Mouse (Mus musculus) forelimb bud, embryonic 11.5 days (tissue): Measurements from ENCODE around the gene Olfr878.

Experiments used
- DNase-seq: peaks from one replicate; pipeline ENCODE4 v3.0.0-alpha.2; 2012; ENCODE audit warnings: low read depth, low spot score

Olfr878 gene

GRCm38 (mm10) chr9:37917540-37917939 lies at the start of gene Olfr878:
Gene Olfr878, plus strand, starts transcription at chr9:37917840.
- no peak for DNase-seq

GRCm38 (mm10) chr9:37870246-37870645 lies 47.4 kb upstream of the Olfr878 start:
- DNase-seq = no peak

- DNase-seq = no peak
Measured at GRCm38 (mm10) chr9:37871097-37871496, 46.5 kb upstream of the Olfr878 start.

- DNase-seq = no peak
Measured at GRCm38 (mm10) chr9:37871536-37871935, 46.1 kb upstream of the Olfr878 start.

- no peak for DNase-seq
Measured at GRCm38 (mm10) chr9:37890960-37891359, 26.7 kb upstream of the Olfr878 start.

- no peak for DNase-seq
Measured at GRCm38 (mm10) chr9:37896661-37897060, 21.0 kb upstream of the Olfr878 start, which contains the start of gene Olfr145. Gene Olfr145, plus strand, starts transcription at chr9:37896724.

GRCm38 (mm10) chr9:37905555-37905954 lies 12.1 kb upstream of the Olfr878 start:
- DNase-seq = no peak

GRCm38 (mm10) chr9:37918018-37918417 lies 378 bp downstream of the Olfr878 start:
- DNase-seq = no peak

- no peak for DNase-seq
Measured at GRCm38 (mm10) chr9:37924194-37924593, 6.6 kb downstream of the Olfr878 start.

- DNase-seq = no peak
Measured at GRCm38 (mm10) chr9:37925445-37925844, 7.8 kb downstream of the Olfr878 start.

- DNase-seq = no peak
Measured at GRCm38 (mm10) chr9:37926019-37927013, 8.7 kb downstream of the Olfr878 start.

GRCm38 (mm10) chr9:37932519-37932918 lies 14.9 kb downstream of the Olfr878 start:
- peak; percentile 72 for DNase-seq

GRCm38 (mm10) chr9:37934146-37934545 lies 16.5 kb downstream of the Olfr878 start:
- no peak for DNase-seq

GRCm38 (mm10) chr9:37941167-37941566 lies 23.5 kb downstream of the Olfr878 start:
- DNase-seq = no peak
